Mouse (Mus musculus): ENCODE measurements around the gene Olfr455. TPM values are rescaled to one million over a fixed set of nuclear protein-coding genes. Genes with fewer than 3 reads are reported as not detected.

Olfr455 gene
- total RNA-seq (2023) = not detected

GRCm38 (mm10) chr6:42547461-42547860 lies at the start of gene Olfr455:
Olfr455 (minus strand) TSS chr6:42547587.

GRCm38 (mm10) chr6:42487114-42487513 lies 60.3 kb downstream of the Olfr455 start, which contains the start of gene Olfr456:
Olfr456 (minus strand) TSS chr6:42487214.

Other genes starting within 250 kb of the Olfr455 start
- gene Fam131b, start 222.9 kb downstream of the Olfr455 start, total RNA-seq (2023) = 0.15 TPM
- gene Zyx, start 198.0 kb downstream of the Olfr455 start, total RNA-seq (2023) = 146 TPM
- gene Epha1, start 174.3 kb downstream of the Olfr455 start, total RNA-seq (2023) = 0.18 TPM
- 0.92 TPM for gene Tas2r143, start 147.3 kb downstream of the Olfr455 start, total RNA-seq (2023)
- gene Tas2r135, start 142.2 kb downstream of the Olfr455 start, total RNA-seq (2023) = 0.53 TPM
- not detected for gene Tas2r126, start 113.1 kb downstream of the Olfr455 start, total RNA-seq (2023)
- gene Olfr458, start 82.4 kb downstream of the Olfr455 start, total RNA-seq (2023) = not detected
- gene Olfr457, start 71.3 kb downstream of the Olfr455 start, total RNA-seq (2023) = not detected
- not detected for gene Olfr456, start 60.4 kb downstream of the Olfr455 start, total RNA-seq (2023)
- gene Tcaf3, start 50.1 kb upstream of the Olfr455 start, total RNA-seq (2023) = not detected
- 0.35 TPM for gene Tcaf2, start 97.7 kb upstream of the Olfr455 start, total RNA-seq (2023)
- gene Tcaf1, start 162.5 kb upstream of the Olfr455 start, total RNA-seq (2023) = not detected
- not detected for gene Olfr453, start 191.8 kb upstream of the Olfr455 start, total RNA-seq (2023)
- not detected for gene Olfr38, start 208.8 kb upstream of the Olfr455 start, total RNA-seq (2023)
- not detected for gene Olfr452, start 237.5 kb upstream of the Olfr455 start, total RNA-seq (2023)

Measured in CD4-positive naive resting alpha-beta T cell, adult 57 days (primary cell).